Mouse (Mus musculus): Measurements from ENCODE around the gene Rarg.

DNA sequence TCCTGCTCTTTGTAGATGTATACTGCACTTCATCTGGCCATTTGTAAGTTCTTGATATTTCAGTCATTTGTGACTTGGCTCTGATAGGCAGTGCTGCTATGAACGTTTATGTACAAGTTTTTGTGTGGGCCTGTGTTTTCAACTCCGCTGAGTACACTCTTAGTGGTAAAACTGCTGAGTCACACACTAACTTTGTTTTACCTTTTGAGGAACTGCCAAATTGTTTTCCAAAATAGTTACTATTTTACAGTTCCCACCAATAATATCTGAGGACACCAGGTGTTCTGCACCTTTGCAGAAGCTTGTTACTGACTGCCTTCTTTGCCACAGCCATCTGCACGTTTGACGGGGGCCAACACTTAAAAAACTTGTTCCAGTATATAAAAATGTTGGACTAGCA, 62.9 kb downstream of the Rarg start:
- no peak for TF ChIP-seq CTCF (IDR thresholded peaks at IDR 0.05; ENCODE audit: low read depth, low read length)
- TF ChIP-seq POLR2A (IDR thresholded peaks at IDR 0.05; ENCODE audit: borderline replicate concordance, low read depth, low read length) = no peak

Data from bone marrow macrophage, adult 2 months (primary cell).